Mouse (Mus musculus) thymus, adult 18-20 months (tissue): ENCODE results near the gene Shisa5.

Experiments used
- DNase-seq, 2 experiments: peaks; one replicate each; pipeline ENCODE4 v3.0.0; 2022; ENCODE audit warnings: mixed read lengths in 2 of 2

The Shisa5 gene

GRCm38 (mm10) chr9:109038086-109038895 is at the start of gene Shisa5:
TSS of gene Shisa5 (plus strand) at chr9:109038565.
- DNase-seq = peak; percentile 62 to 64

GRCm38 (mm10) chr9:108989802-108990461 is 48.4 kb upstream of the Shisa5 start:
- DNase-seq = no peak

GRCm38 (mm10) chr9:108990462-108990820 is 47.9 kb upstream of the Shisa5 start:
- DNase-seq = no peak

GRCm38 (mm10) chr9:108991428-108992084 is 46.8 kb upstream of the Shisa5 start, which contains the start of gene Pfkfb4:
TSS of gene Pfkfb4 (plus strand) at chr9:108991778.
- DNase-seq = peak; percentile 89 to 97

- peak in 1 of 2 experiments; percentile 54 for DNase-seq
These were observed 46.3 kb upstream of the Shisa5 start for GRCm38 (mm10) chr9:108992085-108992469.

GRCm38 (mm10) chr9:108992620-108993361 is 45.6 kb upstream of the Shisa5 start:
- no peak for DNase-seq

- DNase-seq = no peak
These were observed 42.0 kb upstream of the Shisa5 start for GRCm38 (mm10) chr9:108996411-108996810.

- no peak for DNase-seq
These were observed 39.8 kb upstream of the Shisa5 start for GRCm38 (mm10) chr9:108998287-108999166.

GRCm38 (mm10) chr9:108999167-108999526 is 39.2 kb upstream of the Shisa5 start:
- DNase-seq = no peak

GRCm38 (mm10) chr9:109000726-109001125 is 37.6 kb upstream of the Shisa5 start:
- peak; percentile 23 to 31 for DNase-seq

- no peak for DNase-seq
These were observed 35.2 kb upstream of the Shisa5 start for GRCm38 (mm10) chr9:109003201-109003600.

GRCm38 (mm10) chr9:109007025-109007780 is 31.2 kb upstream of the Shisa5 start:
- DNase-seq = no peak

- DNase-seq = no peak
These were observed 30.3 kb upstream of the Shisa5 start for GRCm38 (mm10) chr9:109008081-109008480.

- no peak for DNase-seq
These were observed 29.2 kb upstream of the Shisa5 start for GRCm38 (mm10) chr9:109008994-109009635.

- no peak for DNase-seq
These were observed 28.6 kb upstream of the Shisa5 start for GRCm38 (mm10) chr9:109009636-109010315.

GRCm38 (mm10) chr9:109010316-109010690 is 28.1 kb upstream of the Shisa5 start:
- no peak for DNase-seq

GRCm38 (mm10) chr9:109015397-109015796 is 23.0 kb upstream of the Shisa5 start:
- DNase-seq = no peak

GRCm38 (mm10) chr9:109016973-109017604 is 21.3 kb upstream of the Shisa5 start:
- no peak for DNase-seq

- peak in 1 of 2 experiments; percentile 2 for DNase-seq
These were observed 16.9 kb upstream of the Shisa5 start for GRCm38 (mm10) chr9:109021428-109021827.
